Mouse (Mus musculus): Measurements from ENCODE around the gene Slc9a3r2. TPM values are rescaled to one million over a fixed set of nuclear protein-coding genes. Genes with fewer than 3 reads are reported as not detected.
"Not testable (repeated sequence)": the region's sequence is repeated elsewhere in the genome, so short reads cannot be mapped to it uniquely, and the experiment has no call there.

Slc9a3r2 gene
- total and polyA plus RNA-seq, 2 experiments from 2014 or later = 60.6 to 91.1 TPM

DNA sequence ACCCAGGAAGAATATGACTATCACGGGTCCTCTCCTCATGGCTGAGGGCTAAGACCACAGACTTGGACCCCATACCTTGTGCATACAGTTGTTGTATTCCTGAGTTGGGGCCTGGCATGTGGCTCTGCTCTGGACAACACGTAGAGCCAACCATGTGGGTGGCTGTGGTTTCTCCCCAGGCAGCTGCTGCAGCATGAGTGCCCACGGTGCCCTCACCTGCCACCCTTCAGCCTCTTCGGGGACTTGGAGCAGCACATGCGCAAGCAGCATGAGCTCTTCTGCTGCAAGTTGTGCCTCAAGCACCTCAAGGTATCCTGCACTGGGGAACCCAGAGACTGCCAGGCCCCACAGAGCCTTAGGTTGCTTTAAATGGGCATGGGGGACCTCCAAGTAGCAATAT is 26.8 kb upstream of the Slc9a3r2 start:
- no peak overlapping the region for H3K4me3 ChIP-seq (ENCODE audit: low read length)
- no peaks in the 10 kb centered on the region for H3K4me1 ChIP-seq (ENCODE audit: insufficient read depth, low read length)
- H3K27me3 ChIP-seq (ENCODE audit: insufficient read depth, low read length) = no peaks in the 10 kb centered on the region
- H3K27ac ChIP-seq = no peak overlapping the region
- peaks cover 51% of the 10 kb centered on the region for H3K36me3 ChIP-seq (ENCODE audit: insufficient read depth, low read length)
- WGBS = 94% methylated on average over 5 of the region's 5 CpGs
- no peaks in the 10 kb centered on the region for H3K9me3 ChIP-seq (ENCODE audit: low read length)
- H3K9ac ChIP-seq (replicated peaks; ENCODE audit: low read length) = no peak overlapping the region
- ATAC-seq (no peak), DNase-seq (ENCODE audit: low spot score) (no peak)
- no peak for TF ChIP-seq CTCF (IDR thresholded peaks at IDR 0.05; ENCODE audit: low read depth)
- no peak overlapping the region for H3K4me2 ChIP-seq (ENCODE audit: low read depth, low read length)

DNA sequence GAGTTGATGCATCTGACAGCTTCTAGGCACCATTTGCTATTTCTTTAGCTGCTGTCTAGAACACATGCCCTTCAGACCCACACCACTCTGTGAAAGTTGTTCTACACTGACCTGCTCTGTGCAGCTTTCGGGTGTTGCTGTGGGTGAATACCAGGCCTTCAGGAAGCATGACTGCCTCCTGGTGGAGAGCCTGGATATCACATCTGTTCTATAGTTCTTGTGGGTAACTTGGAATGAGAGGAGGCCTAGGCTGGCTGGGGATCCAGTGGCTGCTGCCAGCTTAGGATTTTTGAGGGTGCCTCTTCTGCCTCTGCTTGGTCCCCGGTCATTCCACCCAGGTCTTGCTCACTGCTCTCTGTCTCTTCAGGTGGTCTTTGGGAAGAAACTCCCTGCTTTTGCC is 26.1 kb upstream of the Slc9a3r2 start:
- H3K4me1 ChIP-seq (ENCODE audit: insufficient read depth, low read length) = peaks cover 6% of the 10 kb centered on the region
- peaks cover 45% of the 10 kb centered on the region for H3K36me3 ChIP-seq (ENCODE audit: insufficient read depth, low read length)
- no peaks in the 10 kb centered on the region for H3K27me3 ChIP-seq (ENCODE audit: insufficient read depth, low read length)
- no peak overlapping the region for H3K4me3 ChIP-seq (ENCODE audit: low read length)
- H3K9ac ChIP-seq (replicated peaks; ENCODE audit: low read length) = no peak overlapping the region
- WGBS = 52% methylated on average over 2 of the region's 2 CpGs
- H3K4me2 ChIP-seq (ENCODE audit: low read depth, low read length) = no peak overlapping the region
- no peaks in the 10 kb centered on the region for H3K9me3 ChIP-seq (ENCODE audit: low read length)
- DNase-seq (ENCODE audit: low spot score) (peak; percentile 78), ATAC-seq (peak; percentile 48)
- peak; percentile 85 for TF ChIP-seq CTCF (IDR thresholded peaks at IDR 0.05; ENCODE audit: low read depth)
- H3K27ac ChIP-seq = no peak overlapping the region

DNA sequence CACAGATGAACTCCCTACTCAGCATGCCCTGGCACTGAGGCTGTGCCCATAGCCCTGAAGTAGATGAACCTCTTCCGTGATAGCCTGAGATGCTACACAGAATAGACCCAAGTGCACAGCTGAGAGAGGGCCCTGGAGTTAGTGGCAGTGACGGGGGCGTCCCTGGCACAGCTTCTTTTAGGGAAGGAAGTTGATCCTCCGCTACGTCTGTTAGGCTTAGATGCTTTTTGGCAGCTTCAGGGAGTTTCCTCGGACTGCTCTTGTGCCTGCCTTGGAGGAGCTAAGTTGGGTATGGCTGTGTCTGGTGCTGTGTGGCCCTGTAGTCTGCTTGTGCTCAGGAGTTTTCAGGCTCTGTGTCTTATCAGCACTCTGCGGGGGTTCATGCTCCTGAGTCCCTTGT is 24.1 kb upstream of the Slc9a3r2 start:
- WGBS = 79% methylated on average over 7 of the region's 7 CpGs
- no peak for ATAC-seq

DNA sequence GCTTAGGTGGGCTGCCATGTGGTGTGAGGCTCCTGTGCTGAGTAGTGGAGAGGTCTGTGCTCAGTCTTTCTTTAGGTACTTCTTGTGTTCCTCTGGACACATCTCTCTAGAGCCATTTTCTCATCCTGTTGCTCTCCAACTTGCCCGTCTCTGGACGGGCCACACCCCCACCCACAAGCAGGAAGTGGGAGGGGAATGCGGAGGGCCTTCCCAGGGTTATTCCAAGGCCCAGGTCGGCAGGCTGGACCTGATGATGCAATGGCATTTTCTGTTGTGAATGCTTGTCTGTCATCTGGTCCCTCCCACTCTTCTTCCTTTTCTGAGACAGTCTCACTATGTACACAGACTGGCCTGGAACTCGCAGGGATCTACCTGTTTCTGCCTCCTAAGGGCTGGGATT is 22.0 kb upstream of the Slc9a3r2 start:
- peak overlapping the region; percentile 15; the same call in 1 of the 2 replicates for H3K9ac ChIP-seq (replicated peaks; ENCODE audit: low read length)
- no peaks in the 10 kb centered on the region for H3K9me3 ChIP-seq (ENCODE audit: low read length)
- H3K4me1 ChIP-seq (ENCODE audit: insufficient read depth, low read length) = peaks cover 14% of the 10 kb centered on the region
- 0 out of 2 replicates have a peak overlapping the region, but pooled peaks have one; percentile 8 for H3K4me2 ChIP-seq (ENCODE audit: low read depth, low read length)
- H3K4me3 ChIP-seq (ENCODE audit: low read length) = no peak overlapping the region
- H3K27ac ChIP-seq = no peak overlapping the region
- H3K36me3 ChIP-seq (ENCODE audit: insufficient read depth, low read length) = peaks cover 7% of the 10 kb centered on the region; the same call in 1 of the 2 replicates
- DNase-seq (ENCODE audit: low spot score) (no peak), ATAC-seq (no peak)
- H3K27me3 ChIP-seq (ENCODE audit: insufficient read depth, low read length) = no peaks in the 10 kb centered on the region
- no peak for TF ChIP-seq CTCF (IDR thresholded peaks at IDR 0.05; ENCODE audit: low read depth)
- WGBS = 39% methylated on average over 5 of the region's 5 CpGs

More for the DNA sequence above, 24.1 kb upstream of the Slc9a3r2 start:
- Histone ChIP-seq H3K27ac (no peak overlapping the region), H3K4me3 (ENCODE audit: low read length) (no peak overlapping the region), H3K4me1 (ENCODE audit: insufficient read depth, low read length) (peaks cover 14% of the 10 kb centered on the region), H3K27me3 (ENCODE audit: insufficient read depth, low read length) (no peaks in the 10 kb centered on the region), H3K4me2 (ENCODE audit: low read depth, low read length) (no peak overlapping the region), H3K36me3 (ENCODE audit: insufficient read depth, low read length) (peaks cover 28% of the 10 kb centered on the region), H3K9me3 (ENCODE audit: low read length) (no peaks in the 10 kb centered on the region), H3K9ac (replicated peaks; ENCODE audit: low read length) (no peak overlapping the region)
- TF ChIP-seq CTCF (IDR thresholded peaks at IDR 0.05; ENCODE audit: low read depth) = no peak
- DNase-seq (ENCODE audit: low spot score) = no peak

DNA sequence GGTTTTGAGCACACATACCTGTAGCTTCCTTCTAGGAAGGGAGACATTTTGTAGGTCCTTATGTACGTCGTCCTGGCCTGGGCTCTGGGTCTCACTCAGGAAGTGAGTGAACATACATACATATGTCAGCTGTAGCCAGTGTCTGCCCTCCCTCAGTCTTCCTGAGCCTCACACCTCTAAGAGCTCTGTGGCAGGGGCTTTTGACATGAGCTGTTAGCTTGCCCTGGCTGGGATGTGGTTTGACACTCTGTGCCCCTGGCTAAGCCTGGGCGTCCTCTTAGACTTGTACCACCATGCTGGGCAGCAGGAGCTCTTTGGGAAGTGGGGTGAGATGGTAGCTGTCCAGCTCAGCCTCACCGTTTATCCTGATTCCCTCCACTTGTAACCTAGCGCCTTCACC is 21.2 kb upstream of the Slc9a3r2 start:
- WGBS = 68% methylated on average over 5 of the region's 5 CpGs
- H3K9me3 ChIP-seq (ENCODE audit: low read length) = no peaks in the 10 kb centered on the region
- peak overlapping the region; percentile 67 for H3K4me2 ChIP-seq (ENCODE audit: low read depth, low read length)
- H3K27me3 ChIP-seq (ENCODE audit: insufficient read depth, low read length) = no peaks in the 10 kb centered on the region
- H3K4me3 ChIP-seq (ENCODE audit: low read length) = no peak overlapping the region
- no peak for TF ChIP-seq CTCF (IDR thresholded peaks at IDR 0.05; ENCODE audit: low read depth)
- peaks cover 14% of the 10 kb centered on the region for H3K4me1 ChIP-seq (ENCODE audit: insufficient read depth, low read length)
- H3K36me3 ChIP-seq (ENCODE audit: insufficient read depth, low read length) = no peaks in the 10 kb centered on the region
- no peak for ATAC-seq
- peak overlapping the region; percentile 15; the same call in 1 of the 2 replicates for H3K9ac ChIP-seq (replicated peaks; ENCODE audit: low read length)
- no peak overlapping the region for H3K27ac ChIP-seq
- DNase-seq (ENCODE audit: low spot score) = no peak

DNA sequence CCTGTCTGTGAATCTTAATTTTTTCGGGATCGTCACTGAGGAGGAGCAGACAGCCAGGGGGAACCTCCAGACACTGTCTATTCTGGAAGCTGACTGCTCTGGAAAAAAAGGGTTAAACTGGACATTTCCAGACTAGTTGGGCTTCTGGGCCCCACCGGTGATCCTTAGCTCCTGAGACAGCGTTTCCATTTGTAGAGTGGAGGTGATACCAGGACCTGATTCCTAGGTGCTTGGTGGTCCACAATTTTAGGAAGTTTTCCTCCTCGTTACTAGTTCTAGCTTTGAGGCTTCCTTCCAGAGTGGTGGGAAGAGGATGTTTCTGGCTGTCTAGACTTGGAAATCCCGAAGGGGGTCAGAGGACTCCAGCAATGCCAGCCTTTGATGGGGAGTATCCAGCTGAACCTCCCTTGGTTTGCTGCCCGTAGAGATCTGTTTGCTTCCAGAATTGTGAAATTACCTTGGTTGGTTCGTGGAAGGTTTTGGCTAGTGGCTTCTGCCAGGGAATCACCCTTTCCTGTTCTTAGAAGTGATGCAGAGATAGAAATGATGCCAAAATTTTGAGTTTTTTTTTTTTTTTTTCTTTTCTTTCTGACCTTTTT is 20.2 kb upstream of the Slc9a3r2 start:
- H3K27ac ChIP-seq = peak overlapping the region; percentile 92

DNA sequence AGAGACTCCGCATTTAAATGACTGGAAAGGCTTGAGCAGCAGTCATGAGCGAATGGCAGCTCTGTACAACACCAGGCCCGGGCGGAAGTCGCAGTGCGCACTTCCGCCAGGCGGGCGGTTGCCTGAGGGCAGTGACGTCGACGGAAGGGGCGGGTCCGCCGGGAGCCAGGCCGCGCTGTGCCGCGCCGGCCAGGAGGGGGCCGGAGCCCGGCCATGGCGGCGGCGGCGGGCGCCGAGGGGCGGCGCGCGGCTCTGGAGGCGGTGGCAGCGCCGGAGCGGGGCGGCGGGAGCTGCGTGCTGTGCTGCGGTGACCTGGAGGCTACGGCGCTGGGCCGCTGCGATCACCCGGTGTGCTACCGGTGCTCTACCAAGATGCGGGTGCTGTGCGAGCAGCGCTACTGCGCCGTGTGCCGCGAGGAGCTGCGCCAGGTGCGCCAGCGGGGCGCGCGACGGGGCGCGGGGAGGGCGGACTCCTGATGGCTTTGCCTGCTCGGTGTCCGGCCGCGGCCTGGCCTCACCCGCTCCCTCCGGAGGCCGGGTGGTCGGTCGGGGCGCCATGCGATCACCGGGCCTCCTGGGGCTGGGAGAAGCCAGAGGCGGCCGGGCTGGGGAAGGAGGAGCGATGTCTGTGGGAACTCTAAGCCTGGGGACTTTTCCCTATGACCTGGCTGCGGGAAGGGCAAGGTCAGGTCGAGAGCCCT is 19.6 kb upstream of the Slc9a3r2 start, which contains the start of gene Zfp598:
Gene Zfp598, plus strand, starts transcription at position 143 of the 701 bp plus-strand sequence.
- Histone ChIP-seq H3K4me1 (ENCODE audit: insufficient read depth, low read length) (peaks cover 14% of the 10 kb centered on the region), H3K36me3 (ENCODE audit: insufficient read depth, low read length) (no peaks in the 10 kb centered on the region), H3K9me3 (ENCODE audit: low read length) (no peaks in the 10 kb centered on the region), H3K27ac (peak within 1 kb of the TSS; percentile 92), H3K4me3 (ENCODE audit: low read length) (peak within 1 kb of the TSS; percentile 88), H3K27me3 (ENCODE audit: insufficient read depth, low read length) (no peaks in the 10 kb centered on the region), H3K9ac (replicated peaks; ENCODE audit: low read length) (peak within 1 kb of the TSS; percentile 97), H3K4me2 (ENCODE audit: low read depth, low read length) (peak within 1 kb of the TSS; percentile 67)
- 0 out of 2 replicates have a peak, but pooled peaks have one; percentile 18 for TF ChIP-seq CTCF (IDR thresholded peaks at IDR 0.05; ENCODE audit: low read depth)
- DNase-seq (ENCODE audit: low spot score) (peak; percentile 97), ATAC-seq (peak; percentile 99)
- 2% methylated on average over 67 of the region's 80 CpGs for WGBS

More for the DNA sequence above, 20.2 kb upstream of the Slc9a3r2 start:
- H3K27me3 ChIP-seq (ENCODE audit: insufficient read depth, low read length) = no peaks in the 10 kb centered on the region
- H3K4me2 ChIP-seq (ENCODE audit: low read depth, low read length) = peak overlapping the region; percentile 67
- no peak for ATAC-seq
- 11% methylated on average over 8 of the region's 8 CpGs for WGBS
- DNase-seq (ENCODE audit: low spot score) = peak; percentile 15
- no peak for TF ChIP-seq CTCF (IDR thresholded peaks at IDR 0.05; ENCODE audit: low read depth)
- no peaks in the 10 kb centered on the region for H3K36me3 ChIP-seq (ENCODE audit: insufficient read depth, low read length)
- peak overlapping the region; percentile 88 for H3K4me3 ChIP-seq (ENCODE audit: low read length)
- H3K9ac ChIP-seq (replicated peaks; ENCODE audit: low read length) = peak overlapping the region; percentile 97
- peaks cover 14% of the 10 kb centered on the region for H3K4me1 ChIP-seq (ENCODE audit: insufficient read depth, low read length)
- H3K9me3 ChIP-seq (ENCODE audit: low read length) = no peaks in the 10 kb centered on the region

DNA sequence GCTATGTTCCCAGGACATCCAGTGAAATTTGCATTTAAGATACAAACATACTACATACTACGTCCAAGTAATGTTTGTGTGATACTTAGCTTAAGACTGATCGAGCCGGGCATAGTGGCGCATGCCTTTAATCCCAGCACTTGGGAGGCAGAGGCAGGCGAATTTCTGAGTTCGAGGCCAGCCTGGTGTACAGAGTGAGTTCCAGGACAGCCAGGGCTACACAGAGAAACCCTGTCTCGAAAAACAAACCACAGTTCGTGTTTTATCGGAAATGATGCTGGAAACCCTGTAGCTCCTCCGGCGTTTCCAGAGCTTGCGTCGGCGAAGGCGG is 19.1 kb upstream of the Slc9a3r2 start:
- 12% methylated on average over 15 of the region's 15 CpGs for WGBS
- peak overlapping the region; percentile 97 for H3K9ac ChIP-seq (replicated peaks; ENCODE audit: low read length)
- peak; percentile 38 for ATAC-seq
- peak overlapping the region; percentile 92 for H3K27ac ChIP-seq
- not testable (repeated sequence) for H3K36me3 ChIP-seq (ENCODE audit: insufficient read depth, low read length); H3K27me3 ChIP-seq (ENCODE audit: insufficient read depth, low read length); H3K9me3 ChIP-seq (ENCODE audit: low read length); DNase-seq (ENCODE audit: low spot score)
- H3K4me1 ChIP-seq (ENCODE audit: insufficient read depth, low read length) = peaks cover 14% of the 10 kb centered on the region
- peak overlapping the region; percentile 88 for H3K4me3 ChIP-seq (ENCODE audit: low read length)
- peak overlapping the region; percentile 67 for H3K4me2 ChIP-seq (ENCODE audit: low read depth, low read length)

Measured in hindbrain, postnatal 0 days (tissue).